Mouse (Mus musculus): ENCODE data around the gene Ubp1.

Gene Ubp1

GRCm38 (mm10) chr9:114015724-114016123 lies 85.0 kb downstream of the Ubp1 start:
- DNase-seq (ENCODE audit: low spot score) = no peak

GRCm38 (mm10) chr9:114016402-114016801 lies 85.7 kb downstream of the Ubp1 start:
- no peak for DNase-seq (ENCODE audit: low spot score)

GRCm38 (mm10) chr9:114019012-114019762 lies 88.5 kb downstream of the Ubp1 start:
- no peak for DNase-seq (ENCODE audit: low spot score)

GRCm38 (mm10) chr9:114022141-114022540 lies 91.4 kb downstream of the Ubp1 start:
- DNase-seq (ENCODE audit: low spot score) = no peak

GRCm38 (mm10) chr9:114025182-114025581 lies 94.4 kb downstream of the Ubp1 start:
- no peak for DNase-seq (ENCODE audit: low spot score)

GRCm38 (mm10) chr9:114025846-114026245 lies 95.1 kb downstream of the Ubp1 start:
- DNase-seq (ENCODE audit: low spot score) = no peak

GRCm38 (mm10) chr9:114026261-114026934 lies 95.7 kb downstream of the Ubp1 start:
- DNase-seq (ENCODE audit: low spot score) = peak; percentile 83
